Mouse (Mus musculus) hindbrain, postnatal 0 days (tissue): ENCODE data around the gene Gatad2b. TPM values are rescaled to one million over a fixed set of nuclear protein-coding genes. Genes with fewer than 3 reads are reported as not detected.

Source experiments
- ATAC-seq: fragments of 200-750 bp; cut with Nextera tagmentation; 2 replicates; pipeline ENCODE4 v1.8.0; 2017; ENCODE audit warnings: mild to moderate bottlenecking, moderate TSS enrichment, moderate library complexity
- DNase-seq: peaks from one replicate; pipeline ENCODE4 v3.0.0-alpha.2; 2015; ENCODE audit warnings: low spot score
- H3K27ac ChIP-seq: fragments of 300-500 bp; sonication (generic); 2 replicates; pipeline ENCODE4 v1.5.1; 2014; ENCODE audit warnings: mild to moderate bottlenecking
- H3K27me3 ChIP-seq: fragments of 300-500 bp; sonication (generic); 2 replicates; pipeline ENCODE4 v1.6.1; 2014; ENCODE audit warnings: low read length, mixed read lengths; ENCODE audit not compliant: insufficient read depth
- H3K36me3 ChIP-seq: fragments of 300-500 bp; sonication (generic); 2 replicates; pipeline ENCODE4 v1.6.1; 2014; ENCODE audit warnings: low read length, mixed read lengths; ENCODE audit not compliant: insufficient read depth
- H3K4me1 ChIP-seq: fragments of 300-500 bp; sonication (generic); 2 replicates; pipeline ENCODE4 v1.6.1; 2014; ENCODE audit warnings: antibody characterized with exemption, low read length, mixed read lengths; ENCODE audit not compliant: insufficient read depth
- H3K4me2 ChIP-seq: fragments of 300-500 bp; sonication (generic); 2 replicates; pipeline ENCODE4 v1.6.1; 2014; ENCODE audit warnings: low read depth, mild to moderate bottlenecking, low read length, moderate library complexity, mixed read lengths
- H3K4me3 ChIP-seq: fragments of 300-500 bp; sonication (generic); 2 replicates; pipeline ENCODE4 v1.5.1; 2014; ENCODE audit warnings: low read length
- H3K9ac ChIP-seq: fragments of 300-500 bp; sonication (generic); replicated peaks from 2 replicates; pipeline ENCODE4 v1.6.1; 2014; ENCODE audit warnings: mild to moderate bottlenecking, low read length, moderate library complexity, mixed read lengths
- H3K9me3 ChIP-seq: fragments of 300-500 bp; sonication (generic); 2 replicates; pipeline ENCODE4 v1.6.1; 2016; ENCODE audit warnings: low read length, mixed read lengths
- CTCF ChIP-seq: IDR thresholded peaks from 2 replicates; pipeline ENCODE4 v1.5.1; 2016; ENCODE audit warnings: antibody characterized with exemption, control low read depth, low read depth
- WGBS: fragments of 180-500 bp; shearing (Covaris S2); extraction: QIAGEN DNeasy Blood & Tissue Kit; methylation state at CpG from one replicate; pipeline ENCODE4 v1.1.7; 2014; 5-methylcytosine and 5-hydroxymethylcytosine counted together
- polyA plus RNA-seq: library from polyadenylated mRNA; unstranded; fragments of >200 nt; fragmentation: Nextera tagmentation; extraction: Ambion mirVana; gene quantifications from 2 replicates; pipeline ENCODE4 v1.2.1, GENCODE M21; 2015
- total RNA-seq: library from RNA; depleted of rRNA; stranded (reverse); fragments of >200 nt; gene quantifications from 2 replicates; pipeline ENCODE4 v1.2.3, GENCODE M21; 2014

Gene Gatad2b
- total and polyA plus RNA-seq, 2 experiments from 2014 or later, result 14.2 to 31.5 TPM

- Histone ChIP-seq H3K4me2 (no peak overlapping the region), H3K36me3 (no peaks in the 10 kb centered on the region), H3K4me1 (peaks cover 12% of the 10 kb centered on the region; the same call in 1 of the 2 replicates), H3K9ac (no peak overlapping the region), H3K27me3 (no peaks in the 10 kb centered on the region), H3K27ac (no peak overlapping the region), H3K9me3 (no peaks in the 10 kb centered on the region), H3K4me3 (no peak overlapping the region)
- peak; percentile 21 for DNase-seq
- no peak for ATAC-seq
- no peak for TF ChIP-seq CTCF
- 88% methylated on average over 1 of the region's 1 CpGs for WGBS
Measured at GRCm38 (mm10) chr3:90290602-90291001, 2.4 kb upstream of the Gatad2b start.

GRCm38 (mm10) chr3:90291982-90292344 lies 1.0 kb upstream of the Gatad2b start:
- Histone ChIP-seq H3K9me3 (no peaks in the 10 kb centered on the region), H3K4me2 (peak overlapping the region; percentile 63), H3K4me1 (peaks cover 12% of the 10 kb centered on the region; the same call in 1 of the 2 replicates), H3K9ac (peak overlapping the region; percentile 56), H3K4me3 (peak overlapping the region; percentile 80), H3K27ac (peak overlapping the region; percentile 95), H3K27me3 (no peaks in the 10 kb centered on the region), H3K36me3 (no peaks in the 10 kb centered on the region)
- no peak for DNase-seq
- 37% methylated on average over 2 of the region's 2 CpGs for WGBS
- no peak for TF ChIP-seq CTCF
- no peak for ATAC-seq

- peak overlapping the region; percentile 92 for H3K4me2 ChIP-seq
- 0% methylated on average over 33 of the region's 68 CpGs for WGBS
- DNase-seq, result peak; percentile 86
- H3K9ac ChIP-seq, result peak overlapping the region; percentile 95
- H3K4me3 ChIP-seq, result peak overlapping the region; percentile 80
- no peak for TF ChIP-seq CTCF
- no peaks in the 10 kb centered on the region for H3K36me3 ChIP-seq
- peak overlapping the region; percentile 96 for H3K27ac ChIP-seq
- H3K27me3 ChIP-seq, result no peaks in the 10 kb centered on the region
- peaks cover 12% of the 10 kb centered on the region; the same call in 1 of the 2 replicates for H3K4me1 ChIP-seq
- peak; percentile 4 for ATAC-seq
- H3K9me3 ChIP-seq, result no peaks in the 10 kb centered on the region
Measured at GRCm38 (mm10) chr3:90293352-90294063, 530 bp downstream of the Gatad2b start.

GRCm38 (mm10) chr3:90294064-90294440 lies 1.1 kb downstream of the Gatad2b start:
- peak overlapping the region; percentile 80 for H3K4me3 ChIP-seq
- no peaks in the 10 kb centered on the region for H3K36me3 ChIP-seq
- peak overlapping the region; percentile 96; the same call in 1 of the 2 replicates for H3K27ac ChIP-seq
- ATAC-seq (no peak), DNase-seq (peak; percentile 17)
- 2% methylated on average over 11 of the region's 11 CpGs for WGBS
- no peaks in the 10 kb centered on the region for H3K9me3 ChIP-seq
- no peaks in the 10 kb centered on the region for H3K27me3 ChIP-seq
- H3K4me1 ChIP-seq, result peaks cover 12% of the 10 kb centered on the region; the same call in 1 of the 2 replicates
- peak overlapping the region; percentile 92 for H3K4me2 ChIP-seq
- no peak for TF ChIP-seq CTCF
- peak overlapping the region; percentile 95 for H3K9ac ChIP-seq

GRCm38 (mm10) chr3:90294651-90295050 lies 1.7 kb downstream of the Gatad2b start:
- Histone ChIP-seq H3K4me1 (peaks cover 12% of the 10 kb centered on the region; the same call in 1 of the 2 replicates), H3K27ac (no peak overlapping the region), H3K9ac (peak overlapping the region; percentile 95; the same call in 1 of the 2 replicates), H3K27me3 (no peaks in the 10 kb centered on the region), H3K36me3 (no peaks in the 10 kb centered on the region), H3K4me2 (peak overlapping the region; percentile 92), H3K9me3 (no peaks in the 10 kb centered on the region), H3K4me3 (peak overlapping the region; percentile 80)
- WGBS, result 75% methylated on average over 2 of the region's 2 CpGs
- TF ChIP-seq CTCF, result no peak
- no peak for ATAC-seq
- no peak for DNase-seq

GRCm38 (mm10) chr3:90305801-90306200 lies 12.8 kb downstream of the Gatad2b start:
- 72% methylated on average over 3 of the region's 3 CpGs for WGBS
- Histone ChIP-seq H3K27me3 (no peaks in the 10 kb centered on the region), H3K4me1 (no peaks in the 10 kb centered on the region), H3K4me2 (no peak overlapping the region), H3K36me3 (no peaks in the 10 kb centered on the region), H3K27ac (no peak overlapping the region), H3K9ac (no peak overlapping the region), H3K9me3 (no peaks in the 10 kb centered on the region), H3K4me3 (no peak overlapping the region)
- no peak for TF ChIP-seq CTCF
- DNase-seq, result no peak
- no peak for ATAC-seq

- H3K27me3 ChIP-seq, result no peaks in the 10 kb centered on the region
- no peak for TF ChIP-seq CTCF
- no peak overlapping the region for H3K9ac ChIP-seq
- H3K4me2 ChIP-seq, result no peak overlapping the region
- no peaks in the 10 kb centered on the region for H3K9me3 ChIP-seq
- H3K4me3 ChIP-seq, result no peak overlapping the region
- H3K27ac ChIP-seq, result no peak overlapping the region
- DNase-seq, result no peak
- ATAC-seq, result no peak
- H3K36me3 ChIP-seq, result no peaks in the 10 kb centered on the region
- no peaks in the 10 kb centered on the region for H3K4me1 ChIP-seq
Measured at GRCm38 (mm10) chr3:90309589-90309988, 16.6 kb downstream of the Gatad2b start.
